21 mouse cellular contexts compared by ENCODE assay signal in the genomic region with DNA sequence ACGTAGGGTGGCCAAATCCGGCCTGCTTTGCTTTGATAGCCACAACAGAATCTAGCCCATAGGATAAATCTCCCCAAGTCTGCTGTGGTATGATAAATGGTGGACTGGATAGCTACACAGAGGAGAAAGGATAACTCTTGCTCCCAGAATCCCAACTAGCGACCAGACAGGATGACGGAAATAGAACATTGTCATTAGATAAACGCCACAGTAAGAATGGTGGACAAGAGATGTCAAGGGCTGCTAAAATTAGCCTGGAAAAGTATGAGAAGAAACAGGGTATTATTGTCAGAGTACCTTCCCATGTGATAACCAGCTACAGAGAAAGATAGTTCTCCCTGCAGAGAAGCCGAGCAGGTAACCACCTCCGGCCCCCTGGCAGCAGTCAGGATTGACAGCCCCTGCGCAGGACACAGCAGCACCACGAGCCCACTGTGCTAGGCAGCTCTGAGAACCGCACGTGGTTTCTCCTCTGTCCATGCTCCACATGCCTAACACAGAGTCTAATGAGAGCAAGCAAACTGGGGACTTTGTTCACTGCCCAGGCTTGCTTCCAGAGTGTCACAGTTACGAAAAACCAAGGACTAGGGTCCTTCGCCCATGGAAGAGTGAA. TPM values are rescaled to one million over a fixed set of nuclear protein-coding genes. Genes with fewer than 3 reads are reported as not detected.
DNase-seq lines count a peak whose midpoint lies in the region; ATAC-seq and TF ChIP-seq lines count a peak whose summit lies in the region.
"Had no signal": no experiment of that assay in that cellular context is flagged by ENCODE, and none has a peak within 500 bp of the region (broad histone marks: within the 10 kb centered on the region; RNA-seq: fewer than 3 reads in every experiment).

No protein-coding gene starts in this region.

- DNase-seq in gastrocnemius, adult 2 months = peak; percentile 12
- no peak for DNase-seq in gastrocnemius, postnatal 14 days
- DNase-seq in testis, postnatal 14 days (ENCODE audit: low spot score) = no peak
- DNase-seq in heart, postnatal 4 days = peak; percentile 50
- DNase-seq in ovary, postnatal 10 days (ENCODE audit: low spot score) = no peak
- DNase-seq in yolk sac, embryonic 10.5 days (ENCODE audit: low spot score) = no peak
- DNase-seq: adrenal gland, postnatal 10 days; cerebellum, adult 9-10 months; gastrocnemius, postnatal 10 days; layer of hippocampus, postnatal 36 days; spleen, adult 18-20 months had no signal

- intact Hi-C loops in gastrocnemius, adult 2 months (cut with DNase I) = no loop called here
- intact Hi-C loops in gastrocnemius, postnatal 14 days (cut with DNase I; ENCODE audit: low total_unique reads) = loop anchor here (10.0 kb wide), 1 partner anchor 346 kb away; no protein-coding TSS in a partner anchor

- 0 out of 2 replicates have a peak, but pooled peaks have one; percentile 40 for ATAC-seq in heart, embryonic 12.5 days (ENCODE audit: insufficient number of reproducible peaks, low FRiP score)
- ATAC-seq: intestine, embryonic 15.5 days; midbrain, embryonic 13.5 days had no signal

- H3K36me3 ChIP-seq in testis, adult 2 months (ENCODE audit: control insufficient read depth, insufficient read depth, low read length) = no peaks in the 10 kb centered on the region
- no peaks in the 10 kb centered on the region for H3K36me3 ChIP-seq in heart, embryonic 12.5 days
- H3K36me3 ChIP-seq: embryonic facial prominence, embryonic 10.5 days; forebrain, embryonic 12.5 days; hindbrain, embryonic 15.5 days; intestine, embryonic 15.5 days; midbrain, embryonic 13.5 days; neural tube, embryonic 12.5 days had no signal

- H3K4me2 ChIP-seq in heart, embryonic 12.5 days = peak overlapping the region; percentile 16; the same call in 1 of the 2 replicates
- H3K4me2 ChIP-seq: forebrain, embryonic 12.5 days; hindbrain, embryonic 15.5 days; intestine, embryonic 15.5 days; midbrain, embryonic 13.5 days; neural tube, embryonic 12.5 days had no signal

- TF ChIP-seq CTCF in gastrocnemius, adult 2 months (IDR thresholded peaks at IDR 0.05) = no peak
- TF ChIP-seq CTCF in testis, adult 2 months (IDR thresholded peaks at IDR 0.05; ENCODE audit: control insufficient read depth, insufficient read depth, insufficient replicate concordance, low read depth, low read length) = no peak

- WGBS in heart, embryonic 12.5 days = 31% methylated on average over 13 of the region's 13 CpGs

- H3K4me3 ChIP-seq in gastrocnemius, adult 2 months = no peak overlapping the region
- peak overlapping the region; percentile 55 for H3K4me3 ChIP-seq in testis, adult 2 months (ENCODE audit: control insufficient read depth, low read depth, low read length)
- H3K4me3 ChIP-seq in heart, embryonic 12.5 days = no peak overlapping the region
- H3K4me3 ChIP-seq: embryonic facial prominence, embryonic 10.5 days; forebrain, embryonic 12.5 days; hindbrain, embryonic 15.5 days; intestine, embryonic 15.5 days; midbrain, embryonic 13.5 days; neural tube, embryonic 12.5 days had no signal

- no peaks in the 10 kb centered on the region for H3K9me3 ChIP-seq in heart, embryonic 12.5 days (replicated peaks)
- H3K9me3 ChIP-seq: embryonic facial prominence, embryonic 10.5 days; forebrain, embryonic 12.5 days; hindbrain, embryonic 15.5 days; intestine, embryonic 15.5 days; midbrain, embryonic 13.5 days; neural tube, embryonic 12.5 days had no signal

- H3K27me3 ChIP-seq in testis, adult 2 months (ENCODE audit: control insufficient read depth, insufficient read depth, low read length) = no peaks in the 10 kb centered on the region
- peaks cover 23% of the 10 kb centered on the region for H3K27me3 ChIP-seq in heart, embryonic 12.5 days (replicated peaks)
- H3K27me3 ChIP-seq: hindbrain, embryonic 15.5 days had no signal

- no peak for TF ChIP-seq POLR2A in testis, adult 2 months (IDR thresholded peaks at IDR 0.05; ENCODE audit: control insufficient read depth, low read depth, low read length)

- no peaks in the 10 kb centered on the region; the same call in 1 of the 2 replicates for H3K4me1 ChIP-seq in testis, adult 2 months (ENCODE audit: control insufficient read depth, insufficient read depth, low read length)
- peaks cover 48% of the 10 kb centered on the region for H3K4me1 ChIP-seq in heart, embryonic 12.5 days (replicated peaks)
- H3K4me1 ChIP-seq: intestine, embryonic 15.5 days had no signal

- H3K27ac ChIP-seq in gastrocnemius, adult 2 months = no peak overlapping the region
- no peak overlapping the region for H3K27ac ChIP-seq in testis, adult 2 months (ENCODE audit: control insufficient read depth, insufficient read depth, low read depth, low read length)
- peak overlapping the region; percentile 87 for H3K27ac ChIP-seq in heart, embryonic 12.5 days (ENCODE audit: poor library complexity, severe bottlenecking)
- H3K27ac ChIP-seq: embryonic facial prominence, embryonic 10.5 days; forebrain, embryonic 12.5 days; hindbrain, embryonic 15.5 days; intestine, embryonic 15.5 days; liver, embryonic 14.5 days; midbrain, embryonic 13.5 days; neural tube, embryonic 12.5 days had no signal

- no peak overlapping the region for H3K9ac ChIP-seq in heart, embryonic 12.5 days
- H3K9ac ChIP-seq: forebrain, embryonic 12.5 days; hindbrain, embryonic 15.5 days; intestine, embryonic 15.5 days; liver, embryonic 14.5 days; midbrain, embryonic 13.5 days; neural tube, embryonic 12.5 days had no signal

RNA-seq across cellular contexts. Expression of a gene that starts 14.3 kb away (rescaled TPM):
- total RNA-seq in gastrocnemius, adult 2 months (2021) = 1 to 10 TPM; 2.4 to 4.0 TPM
- 1 to 10 TPM; 6.5 to 8.8 TPM for total RNA-seq in gastrocnemius, postnatal 14 days (2021)
- polyA plus RNA-seq in testis, adult 2 months (2012; rRNA removed) = 23.7 and 26.2 TPM in 2 replicates
- 307 and 309 TPM in 2 replicates for polyA plus RNA-seq in heart, embryonic 12.5 days (2016; fragmentation: Nextera tagmentation; extraction: Ambion mirVana)
- 100 to 1,000 TPM; 324 to 340 TPM for total RNA-seq in heart, postnatal 4 days (2021)
- total RNA-seq: megakaryocyte, adult 5-6 weeks had no signal

RNA-seq across cellular contexts. Expression of a gene that starts 24.6 kb away (rescaled TPM):
- total RNA-seq in gastrocnemius, adult 2 months (2021) = 10 to 100 TPM; 10.7 to 13.3 TPM
- total RNA-seq in gastrocnemius, postnatal 14 days (2021) = 10 to 100 TPM in 1 of 2 experiments, 1 to 10 TPM in 1; 9.4 to 10.4 TPM
- polyA plus RNA-seq in testis, adult 2 months (2012; rRNA removed) = 4.5 and 4.7 TPM in 2 replicates
- polyA plus RNA-seq in heart, embryonic 12.5 days (2016; fragmentation: Nextera tagmentation; extraction: Ambion mirVana) = 18.7 and 20.3 TPM in 2 replicates
- total RNA-seq in heart, postnatal 4 days (2021) = 10 to 100 TPM; 13.9 to 14.7 TPM

RNA-seq across cellular contexts. Expression of a gene that starts 57.8 kb away (rescaled TPM):
- under 1 TPM; 0.41 to 0.64 TPM for total RNA-seq in gastrocnemius, adult 2 months (2021)
- total RNA-seq in gastrocnemius, postnatal 14 days (2021) = under 1 TPM; 0.69 to 0.98 TPM
- 1.3 and 1.5 TPM in 2 replicates for polyA plus RNA-seq in testis, adult 2 months (2012; rRNA removed)
- polyA plus RNA-seq in heart, embryonic 12.5 days (2016; fragmentation: Nextera tagmentation; extraction: Ambion mirVana) = 18.2 and 19.0 TPM in 2 replicates
- 1 to 10 TPM; 4.4 to 6.0 TPM for total RNA-seq in heart, postnatal 4 days (2021)

Comparison
In these comparisons a context has a peak if more than half of its experiments do, and no peak if none do; other contexts are left out.
1. DNase-seq: peak in gastrocnemius, adult 2 months (single experiment) and heart, postnatal 4 days (single experiment); none in gastrocnemius, postnatal 14 days (single experiment), testis, postnatal 14 days (single experiment), ovary, postnatal 10 days (single experiment) and yolk sac, embryonic 10.5 days (single experiment).
2. RNA of a gene that starts 14.3 kb away (total RNA-seq): 324 to 340 TPM in heart, postnatal 4 days; 6.5 to 8.8 TPM in gastrocnemius, postnatal 14 days and 2.4 to 4.0 TPM in gastrocnemius, adult 2 months; every median in the first group is over 10 times any median in the second.